Mouse (Mus musculus) cortical plate, adult 2 months (tissue): Measurements from ENCODE around the gene Ifitm10. TPM values are rescaled to one million over a fixed set of nuclear protein-coding genes. Genes with fewer than 3 reads are reported as not detected.
"Not testable (repeated sequence)": the region's sequence is repeated elsewhere in the genome, so short reads cannot be mapped to it uniquely, and the experiment has no call there.

Experiments used
- H3K27ac ChIP-seq: fragments of 200-500 bp; 2 replicates; pipeline ENCODE4 v1.5.1; 2012; ENCODE audit warnings: low read length, control low read depth, inconsistent platforms; ENCODE audit not compliant: insufficient read depth
- H3K4me1 ChIP-seq: fragments of 200-500 bp; 2 replicates; pipeline ENCODE4 v1.6.1; 2011; ENCODE audit warnings: low read length; ENCODE audit not compliant: control insufficient read depth, insufficient read depth
- H3K4me3 ChIP-seq: fragments of 200-500 bp; 2 replicates; pipeline ENCODE4 v1.5.1; 2011; ENCODE audit warnings: mild to moderate bottlenecking, low read length, control low read depth; ENCODE audit not compliant: insufficient read depth
- CTCF ChIP-seq: fragments of 200-500 bp; IDR thresholded peaks from 2 replicates; pipeline ENCODE4 v1.5.1; 2011; ENCODE audit warnings: mild to moderate bottlenecking, control low read depth, low read length; ENCODE audit not compliant: insufficient read depth; ENCODE audit errors: extremely low read depth
- POLR2A ChIP-seq: fragments of 200-500 bp; IDR thresholded peaks from 2 replicates; pipeline ENCODE4 v1.6.1; 2011; ENCODE audit warnings: mild to moderate bottlenecking, low read length, control low read depth; ENCODE audit not compliant: insufficient read depth; ENCODE audit errors: extremely low read depth
- polyA plus RNA-seq: library from polyadenylated mRNA; depleted of rRNA; stranded (reverse); fragments of >200 nt; gene quantifications from 2 replicates; pipeline ENCODE4 v1.2.3, GENCODE M21; 2012

Gene Ifitm10
- polyA plus RNA-seq, 1 experiment, result 43.0 TPM

DNA sequence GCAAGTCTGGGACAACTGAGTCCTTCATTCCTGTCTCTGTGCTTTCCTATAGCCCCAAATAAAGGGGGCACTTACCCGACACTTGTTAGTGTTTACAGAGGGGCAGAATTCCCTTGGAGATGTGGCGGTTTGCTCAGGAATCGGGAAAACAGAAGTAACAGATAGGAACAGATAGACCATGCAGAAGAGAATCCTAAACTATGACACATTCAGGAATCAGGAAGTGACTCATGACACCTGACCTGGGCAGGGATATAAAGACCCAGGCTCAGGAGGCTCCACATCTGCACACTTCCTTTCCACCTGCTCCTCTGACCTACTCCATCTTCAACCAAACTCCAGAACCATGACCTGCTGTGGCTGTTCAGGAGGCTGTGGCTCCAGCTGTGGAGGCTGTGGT, 70.3 kb downstream of the Ifitm10 start, which contains the start of gene Krtap5-4:
Krtap5-4 (plus strand) TSS at position 301 of the 400 bp plus-strand sequence.
- H3K4me1 ChIP-seq, result no peaks in the 10 kb centered on the region
- no peak within 1 kb of the TSS for H3K4me3 ChIP-seq
- TF ChIP-seq POLR2A (no peak), CTCF (no peak)
- H3K27ac ChIP-seq, result no peak within 1 kb of the TSS

DNA sequence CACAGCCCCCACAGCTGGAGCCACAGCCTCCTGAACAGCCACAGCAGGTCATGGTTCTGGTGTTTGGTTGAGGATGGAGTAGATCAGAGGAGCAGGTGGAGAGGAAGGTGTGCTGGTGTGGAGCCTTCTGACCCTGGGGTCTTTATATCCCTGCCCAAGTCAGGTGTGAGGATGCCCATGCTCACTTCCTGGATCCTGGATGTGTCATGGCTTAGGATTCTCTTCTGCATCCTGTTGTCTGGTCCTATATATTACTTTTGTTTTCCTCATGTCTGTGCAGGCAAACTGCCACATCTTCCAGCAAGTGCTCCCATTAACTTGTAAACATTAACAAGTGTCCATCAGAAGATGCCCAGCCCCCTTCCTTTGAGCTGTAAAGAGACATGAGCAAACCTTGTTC, 76.5 kb downstream of the Ifitm10 start, which contains the start of gene Krtap5-1:
Krtap5-1 (minus strand) TSS at position 101 of the 400 bp plus-strand sequence.
- not testable (repeated sequence) for H3K4me3 ChIP-seq, H3K27ac ChIP-seq, H3K4me1 ChIP-seq

DNA sequence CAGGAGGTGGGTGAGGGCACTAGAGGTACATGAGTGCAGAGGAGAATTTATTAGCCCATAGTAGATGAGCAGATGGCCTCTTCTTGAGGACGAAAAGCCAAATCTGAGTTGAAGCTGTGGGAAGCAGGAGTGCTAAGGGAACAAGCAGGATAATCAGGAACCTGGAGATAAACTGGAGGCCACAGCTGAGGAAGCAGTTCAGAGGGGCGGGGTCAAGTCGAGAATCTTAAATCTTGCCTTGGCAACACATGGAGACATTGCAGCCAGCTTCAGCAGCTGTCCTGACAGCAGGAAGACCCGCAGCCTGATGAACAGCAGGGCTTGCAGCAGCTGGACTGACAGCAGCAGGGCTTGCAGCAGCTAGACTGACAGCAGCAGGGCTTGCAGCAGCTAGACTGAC, 77.4 kb downstream of the Ifitm10 start:
- H3K4me1 ChIP-seq, H3K4me3 ChIP-seq, H3K27ac ChIP-seq: not testable (repeated sequence)

DNA sequence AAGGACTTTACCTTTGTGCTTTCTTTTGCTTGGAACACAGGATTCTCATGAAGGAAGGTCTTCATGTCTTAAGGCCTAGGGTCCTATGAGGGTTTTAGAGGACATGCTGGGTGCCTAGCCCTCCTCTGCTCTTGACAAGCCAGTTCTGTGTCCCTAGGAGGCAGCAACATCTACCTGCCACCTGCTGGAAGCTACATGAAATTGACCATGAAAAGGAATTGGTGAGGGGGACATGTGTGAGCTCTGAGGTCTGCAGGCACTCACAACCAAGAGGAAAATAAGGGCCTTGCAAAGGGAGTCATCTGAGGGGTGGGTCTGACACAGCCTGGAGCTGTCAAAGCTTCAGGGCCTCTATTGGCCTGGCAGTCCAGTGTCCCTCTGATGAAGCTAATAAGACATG, 78.1 kb downstream of the Ifitm10 start:
- no peak for TF ChIP-seq CTCF
- TF ChIP-seq POLR2A, result no peak
- Histone ChIP-seq H3K4me1 (no peaks in the 10 kb centered on the region), H3K27ac (no peak overlapping the region), H3K4me3 (no peak overlapping the region)

DNA sequence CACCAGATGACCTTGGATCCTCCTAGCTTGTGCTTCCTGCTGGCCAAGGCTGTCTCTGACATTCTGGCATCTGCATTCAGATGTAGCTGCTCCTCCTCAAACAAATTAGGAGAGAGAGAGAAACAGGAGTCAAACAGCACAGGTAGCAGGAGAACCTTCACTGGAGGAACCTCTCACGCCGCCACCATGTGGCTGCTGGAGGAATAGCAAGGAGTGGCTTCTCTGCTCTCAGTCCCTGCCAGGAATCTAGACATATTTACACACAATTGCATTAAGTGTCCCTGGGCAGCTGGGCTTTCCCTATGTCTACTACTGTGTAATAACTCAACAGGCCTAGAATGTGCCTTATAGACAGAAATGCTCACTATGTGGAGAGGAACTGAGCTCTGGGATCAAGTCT, 79.7 kb downstream of the Ifitm10 start:
- not testable (repeated sequence) for H3K4me1 ChIP-seq, H3K27ac ChIP-seq, H3K4me3 ChIP-seq
- TF ChIP-seq CTCF, result peak; percentile 52

DNA sequence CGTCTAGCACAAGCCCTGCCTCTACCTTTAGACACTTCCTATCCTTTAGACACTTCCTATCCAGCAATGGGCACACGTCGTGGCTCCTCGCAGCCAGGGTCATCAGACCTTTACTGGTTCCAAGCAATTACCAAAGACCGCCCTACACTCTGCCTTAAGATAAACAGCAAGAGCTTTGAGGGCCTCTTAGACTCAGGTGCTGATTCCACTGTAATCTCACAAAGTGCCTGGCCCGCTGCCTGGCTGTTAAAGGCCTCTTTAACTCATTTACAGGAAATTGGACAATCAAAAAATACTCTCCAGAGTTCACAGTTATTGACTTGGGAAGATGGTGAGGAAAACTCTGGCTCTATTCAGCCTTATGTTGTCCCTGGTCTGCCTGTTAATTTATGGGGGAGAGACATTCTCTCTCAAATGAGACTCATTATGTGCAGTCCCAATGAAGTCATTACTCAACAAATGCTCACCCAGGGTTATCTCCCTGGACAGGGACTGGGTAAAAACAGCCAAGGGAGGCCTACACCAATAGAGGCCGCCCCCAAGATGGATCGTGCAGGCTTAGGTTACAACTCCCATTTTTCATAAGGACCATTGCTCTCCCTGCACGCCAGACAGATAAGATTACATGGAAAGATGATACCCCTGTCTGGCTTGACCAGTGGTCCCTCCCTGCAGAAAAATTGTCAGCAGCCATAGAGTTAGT, 87.5 kb downstream of the Ifitm10 start:
- H3K27ac ChIP-seq, H3K4me3 ChIP-seq, H3K4me1 ChIP-seq: not testable (repeated sequence)

DNA sequence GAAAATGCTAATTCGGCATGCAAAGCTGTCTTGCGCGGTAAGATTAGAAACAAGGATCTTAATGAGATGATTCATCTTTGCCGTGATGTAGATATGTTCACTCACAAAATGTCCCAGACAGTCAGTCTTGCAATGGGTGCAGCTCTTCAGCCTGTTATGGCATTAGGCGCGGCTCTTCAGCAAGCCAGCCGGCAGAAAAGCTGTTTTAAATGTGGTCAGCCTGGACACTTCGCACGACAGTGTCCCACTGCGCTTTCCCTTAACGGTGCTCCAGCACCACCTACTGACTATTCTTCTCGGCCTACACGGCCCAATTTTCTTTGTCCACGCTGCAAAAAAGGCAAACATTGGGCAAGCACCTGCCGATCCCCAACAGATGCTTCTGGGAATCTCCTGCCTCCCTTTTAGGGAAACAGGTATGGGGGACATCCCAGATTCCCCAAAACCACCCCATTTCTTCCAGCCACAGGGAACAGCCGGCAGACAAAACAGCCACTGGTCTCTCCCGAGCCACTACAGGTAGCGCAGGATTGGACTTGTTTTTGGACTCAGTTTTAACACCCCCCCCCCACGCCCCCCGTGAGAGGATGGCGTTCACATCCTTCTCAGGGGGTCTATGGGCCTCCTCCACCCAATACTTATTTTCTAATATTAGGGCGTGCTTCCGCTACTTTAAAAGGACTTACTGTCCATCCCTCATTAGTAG, 88.3 kb downstream of the Ifitm10 start:
- TF ChIP-seq CTCF, result peak; percentile 34; the same call in 1 of the 2 replicates
- no peak for TF ChIP-seq POLR2A
- Histone ChIP-seq H3K27ac (no peak overlapping the region), H3K4me3 (no peak overlapping the region), H3K4me1 (no peaks in the 10 kb centered on the region)

DNA sequence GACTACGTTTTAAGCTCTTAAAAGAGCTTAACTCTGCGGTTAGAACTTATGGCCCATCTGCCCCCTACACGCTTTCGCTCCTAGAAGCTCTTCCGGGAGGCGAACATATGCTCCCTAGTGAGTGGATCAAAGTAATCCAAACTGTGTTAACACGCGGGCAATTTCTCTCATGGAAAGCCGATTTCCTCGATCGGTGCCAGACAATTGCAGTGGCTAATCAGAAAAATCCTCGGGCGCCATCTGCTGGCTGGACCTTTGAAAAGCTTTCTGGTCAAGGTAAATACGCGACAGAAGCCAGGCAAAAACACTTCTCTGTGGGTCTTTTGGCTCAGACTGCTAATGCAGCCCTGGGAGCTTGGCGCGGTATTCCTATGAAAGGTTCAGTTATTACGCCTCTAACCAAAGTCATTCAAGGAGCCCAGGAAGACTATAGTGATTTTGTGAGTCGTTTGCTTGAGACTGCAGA, 88.9 kb downstream of the Ifitm10 start:
- peak overlapping the region; percentile 47 for H3K4me3 ChIP-seq

DNA sequence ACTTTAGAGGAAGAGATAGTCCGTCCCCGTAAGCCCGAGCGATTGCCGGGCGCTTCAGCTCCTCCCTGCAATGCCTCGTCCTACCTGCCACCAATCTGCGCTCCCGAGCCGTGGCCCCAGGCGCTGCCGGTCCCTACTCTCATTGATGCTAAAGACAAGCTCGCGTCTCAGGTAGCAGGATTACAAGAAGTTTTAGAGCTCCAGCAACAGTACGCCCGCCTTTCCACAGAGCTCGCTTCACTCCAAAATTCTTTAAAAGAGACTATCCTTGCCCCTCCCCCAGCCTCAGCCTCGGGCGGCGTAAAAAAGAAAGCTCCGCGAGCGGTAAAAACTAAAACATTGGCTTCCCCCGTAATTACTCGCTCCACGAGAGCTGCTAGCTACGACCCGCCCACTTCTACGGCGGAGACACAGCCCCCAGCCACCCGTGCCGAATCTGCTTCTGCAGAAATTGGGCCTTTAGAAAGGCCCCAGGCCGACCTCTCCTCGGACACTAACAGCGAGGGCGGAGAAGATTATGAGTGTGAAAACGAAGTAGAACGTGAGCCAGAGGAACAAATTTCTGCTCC, 89.4 kb downstream of the Ifitm10 start:
- H3K27ac ChIP-seq, result no peak overlapping the region
- TF ChIP-seq POLR2A (no peak), CTCF (no peak)
- H3K4me1 ChIP-seq, result no peaks in the 10 kb centered on the region
- H3K4me3 ChIP-seq, result peak overlapping the region; percentile 47

More for the DNA sequence above, 88.9 kb downstream of the Ifitm10 start:
- H3K4me1 ChIP-seq, result no peaks in the 10 kb centered on the region
- no peak overlapping the region for H3K27ac ChIP-seq
- TF ChIP-seq POLR2A, result no peak
- TF ChIP-seq CTCF, result peak; percentile 49

DNA sequence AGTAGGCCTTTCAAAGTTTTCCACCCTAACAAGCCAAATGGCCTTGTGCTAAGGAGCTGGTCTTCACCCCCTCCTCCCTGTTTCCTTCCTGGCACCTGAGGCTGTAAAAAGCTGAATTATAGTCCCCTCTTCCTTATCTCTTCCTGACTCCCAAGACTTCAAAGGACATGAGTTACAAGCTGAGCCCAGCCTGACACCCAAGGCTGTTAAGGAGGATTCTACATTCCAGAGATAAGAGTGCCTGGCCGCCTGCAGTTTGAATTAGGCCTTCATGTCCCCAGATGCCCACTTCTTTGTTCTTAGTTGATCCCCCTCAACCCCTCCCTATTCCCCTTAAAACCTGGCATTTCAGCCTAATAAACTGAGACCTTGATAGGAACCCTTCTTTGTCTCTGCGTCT, 90.7 kb downstream of the Ifitm10 start:
- H3K4me1 ChIP-seq, H3K27ac ChIP-seq, H3K4me3 ChIP-seq: not testable (repeated sequence)

DNA sequence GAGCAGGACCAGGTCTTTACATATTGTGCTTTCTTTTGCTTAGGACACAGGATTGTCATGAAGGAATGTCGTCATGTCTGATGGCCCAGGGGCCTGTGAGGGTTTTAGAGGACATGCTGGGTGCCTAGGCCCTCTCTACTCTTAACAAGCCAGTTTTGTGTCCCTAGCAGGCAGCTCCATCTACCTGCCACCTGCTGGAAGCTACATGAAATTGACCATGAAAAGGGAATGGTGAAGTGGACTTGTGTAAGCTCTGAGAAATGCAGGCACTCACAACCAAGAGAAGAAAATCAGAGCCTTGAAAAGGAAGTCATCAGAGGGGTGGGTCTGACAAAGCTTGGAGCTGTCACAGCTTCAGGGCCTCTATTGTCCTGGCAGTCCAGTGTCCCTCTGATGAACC, 94.3 kb downstream of the Ifitm10 start:
- not testable (repeated sequence) for H3K27ac ChIP-seq, H3K4me3 ChIP-seq, H3K4me1 ChIP-seq
